Mouse (Mus musculus): ENCODE data around the gene Stard3nl. TPM values are rescaled to one million over a fixed set of nuclear protein-coding genes. Genes with fewer than 3 reads are reported as not detected.

The Stard3nl gene
- polyA plus RNA-seq, 1 experiment: 0.08 TPM

Other genes starting within 250 kb of the Stard3nl start
- gene Epdr1, start 224.1 kb upstream of the Stard3nl start, polyA plus RNA-seq (2012): 0.33 and 2.2 TPM in 2 replicates
- not detected in 2 replicates for gene Sfrp4, start 227.3 kb upstream of the Stard3nl start, polyA plus RNA-seq (2012)

Data from erythroblast, embryonic 14.5 days (primary cell).